Mouse (Mus musculus): ENCODE results near the gene Eef1b2. TPM values are rescaled to one million over a fixed set of nuclear protein-coding genes. Genes with fewer than 3 reads are reported as not detected.

Gene Eef1b2
- polyA plus RNA-seq, 1 experiment from 2014 or later = 599 TPM

DNA sequence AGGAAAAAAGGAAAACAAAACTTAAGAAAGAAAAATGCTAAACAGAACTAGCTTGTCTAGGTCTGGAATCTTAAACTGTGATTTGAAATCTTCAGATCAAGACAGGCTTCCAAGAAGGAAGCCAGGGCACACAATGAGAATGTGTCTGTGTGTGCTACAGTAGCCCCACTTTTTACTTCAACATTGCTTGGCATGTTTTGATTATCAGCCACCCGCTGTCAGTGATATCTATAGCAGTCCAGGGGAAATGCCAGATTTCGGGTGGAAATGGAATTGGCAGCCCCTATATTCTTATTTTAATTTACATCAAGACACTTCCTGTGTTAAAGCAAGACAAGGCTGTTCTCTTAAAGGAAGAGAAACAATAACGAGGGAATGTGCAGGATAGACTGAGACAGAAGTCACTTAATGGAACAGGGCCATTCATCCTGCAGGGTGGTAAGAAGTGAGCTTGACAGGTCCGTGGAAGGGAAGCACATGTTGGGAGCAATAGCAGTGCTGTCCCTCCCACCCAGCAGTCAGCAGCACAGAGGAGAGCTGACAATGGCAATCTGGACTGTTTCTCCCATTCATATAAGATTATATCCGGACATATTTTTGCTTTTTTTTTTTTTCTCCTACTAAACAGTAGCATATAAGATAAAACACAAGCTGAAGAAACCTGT is 19.4 kb downstream of the Eef1b2 start:
- no peak for ATAC-seq (ENCODE audit: insufficient read depth, low FRiP score, low read depth)

GRCm38 (mm10) chr1:63199387-63199786 is 22.8 kb downstream of the Eef1b2 start:
- H3K9ac ChIP-seq = no peak overlapping the region
- no peaks in the 10 kb centered on the region for H3K4me1 ChIP-seq
- H3K36me3 ChIP-seq = no peaks in the 10 kb centered on the region
- H3K4me3 ChIP-seq (replicated peaks) = no peak overlapping the region
- 81% methylated on average over 6 of the region's 6 CpGs for WGBS
- no peaks in the 10 kb centered on the region for H3K9me3 ChIP-seq
- H3K27ac ChIP-seq = no peak overlapping the region
- no peaks in the 10 kb centered on the region for H3K27me3 ChIP-seq (replicated peaks)
- ATAC-seq (ENCODE audit: insufficient read depth, low FRiP score, low read depth) = no peak
- H3K4me2 ChIP-seq = no peak overlapping the region

More for the DNA sequence above, 19.4 kb downstream of the Eef1b2 start:
- no peak overlapping the region for H3K4me3 ChIP-seq (replicated peaks)
- no peaks in the 10 kb centered on the region for H3K4me1 ChIP-seq
- H3K27me3 ChIP-seq (replicated peaks) = no peaks in the 10 kb centered on the region
- H3K9ac ChIP-seq = no peak overlapping the region
- no peak overlapping the region for H3K4me2 ChIP-seq
- peak overlapping the region; percentile 44; the same call in 1 of the 2 replicates for H3K27ac ChIP-seq
- no peaks in the 10 kb centered on the region for H3K36me3 ChIP-seq
- no peaks in the 10 kb centered on the region for H3K9me3 ChIP-seq
- 34% methylated on average over 5 of the region's 5 CpGs for WGBS

GRCm38 (mm10) chr1:63200322-63200721 is 23.7 kb downstream of the Eef1b2 start:
- ATAC-seq (ENCODE audit: insufficient read depth, low FRiP score, low read depth) = no peak
- no peaks in the 10 kb centered on the region for H3K27me3 ChIP-seq (replicated peaks)
- WGBS = 93% methylated on average over 18 of the region's 18 CpGs
- H3K9ac ChIP-seq = no peak overlapping the region
- no peaks in the 10 kb centered on the region for H3K9me3 ChIP-seq
- H3K36me3 ChIP-seq = no peaks in the 10 kb centered on the region
- H3K4me3 ChIP-seq (replicated peaks) = no peak overlapping the region
- H3K4me2 ChIP-seq = no peak overlapping the region
- H3K4me1 ChIP-seq = no peaks in the 10 kb centered on the region
- H3K27ac ChIP-seq = no peak overlapping the region

DNA sequence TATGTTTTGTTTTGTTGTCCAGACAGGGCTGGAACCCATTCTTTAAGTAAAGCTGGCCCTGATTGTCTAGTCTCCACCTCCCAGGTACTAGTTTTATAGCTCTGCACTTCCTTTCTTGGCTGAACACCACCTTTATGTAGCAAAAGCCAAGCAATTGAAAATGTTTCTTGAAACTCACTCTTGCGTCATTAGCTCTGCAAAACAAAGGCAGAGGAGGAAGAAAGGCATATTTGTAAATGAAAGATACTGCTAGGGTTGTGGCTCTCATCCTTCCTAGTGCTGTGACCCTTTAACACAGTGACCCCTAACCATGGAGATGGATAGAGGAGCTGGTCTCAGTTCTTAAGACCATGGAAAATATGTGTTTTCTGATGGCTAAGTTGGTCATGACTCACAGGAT is 25.0 kb downstream of the Eef1b2 start:
- Histone ChIP-seq H3K27me3 (replicated peaks) (no peaks in the 10 kb centered on the region), H3K4me1 (no peaks in the 10 kb centered on the region), H3K9me3 (no peaks in the 10 kb centered on the region), H3K27ac (no peak overlapping the region), H3K4me2 (no peak overlapping the region), H3K36me3 (no peaks in the 10 kb centered on the region), H3K4me3 (replicated peaks) (no peak overlapping the region), H3K9ac (no peak overlapping the region)
- ATAC-seq (ENCODE audit: insufficient read depth, low FRiP score, low read depth) = no peak
- 91% methylated on average over 1 of the region's 1 CpGs for WGBS

GRCm38 (mm10) chr1:63203471-63203870 is 26.8 kb downstream of the Eef1b2 start:
- H3K9me3 ChIP-seq = no peaks in the 10 kb centered on the region
- H3K27ac ChIP-seq = no peak overlapping the region
- no peak overlapping the region for H3K4me2 ChIP-seq
- 89% methylated on average over 1 of the region's 1 CpGs for whole genome bisulfite sequencing
- no peak overlapping the region for H3K9ac ChIP-seq
- no peaks in the 10 kb centered on the region for H3K27me3 ChIP-seq (replicated peaks)
- H3K36me3 ChIP-seq = no peaks in the 10 kb centered on the region
- ATAC-seq (ENCODE audit: insufficient read depth, low FRiP score, low read depth) = no peak
- no peaks in the 10 kb centered on the region for H3K4me1 ChIP-seq
- H3K4me3 ChIP-seq (replicated peaks) = no peak overlapping the region

GRCm38 (mm10) chr1:63203950-63204659 is 27.5 kb downstream of the Eef1b2 start:
- Histone ChIP-seq H3K9me3 (no peaks in the 10 kb centered on the region), H3K4me1 (no peaks in the 10 kb centered on the region), H3K4me3 (replicated peaks) (no peak overlapping the region), H3K36me3 (no peaks in the 10 kb centered on the region), H3K27ac (no peak overlapping the region), H3K9ac (no peak overlapping the region), H3K27me3 (replicated peaks) (no peaks in the 10 kb centered on the region), H3K4me2 (no peak overlapping the region)
- peak; percentile 22; the same call in 1 of the 2 replicates for ATAC-seq (ENCODE audit: insufficient read depth, low FRiP score, low read depth)
- WGBS = 12% methylated on average over 7 of the region's 7 CpGs

DNA sequence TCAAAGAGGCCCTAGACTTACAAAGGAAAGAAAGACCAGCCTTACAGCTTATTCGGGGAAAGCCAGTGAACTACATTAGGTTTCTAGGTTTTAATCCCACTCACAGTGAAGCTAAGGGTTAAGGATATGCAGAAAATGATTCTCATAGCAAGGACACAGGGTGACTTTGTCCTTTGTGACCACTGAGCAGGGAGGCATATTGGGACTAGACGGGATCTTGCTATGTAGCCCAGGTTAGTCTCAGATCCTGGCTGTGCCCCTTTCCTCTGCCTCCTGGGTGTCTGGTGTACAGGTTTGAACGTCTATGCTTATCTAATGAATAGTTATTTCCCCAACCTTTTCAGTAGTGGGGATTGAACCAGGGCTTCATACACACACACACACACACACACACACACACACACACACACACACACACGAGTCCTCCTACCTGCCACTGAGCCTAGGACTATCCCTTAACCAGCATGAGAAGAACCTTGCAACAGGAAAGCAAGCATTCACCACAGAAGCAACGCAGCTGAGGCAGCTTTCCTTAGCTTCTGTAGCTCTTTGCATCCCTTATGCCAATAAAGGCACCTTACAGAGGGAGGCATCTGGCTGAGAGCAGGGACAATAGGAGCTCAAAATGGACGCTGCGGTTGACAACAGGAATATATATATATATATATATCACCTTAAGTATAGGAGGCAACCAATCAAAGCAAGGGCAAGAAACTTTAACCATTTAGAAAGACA is 28.2 kb downstream of the Eef1b2 start:
- 34% methylated on average over 7 of the region's 7 CpGs for WGBS
- Histone ChIP-seq H3K4me2 (no peak overlapping the region), H3K36me3 (no peaks in the 10 kb centered on the region), H3K27me3 (replicated peaks) (no peaks in the 10 kb centered on the region), H3K9me3 (no peaks in the 10 kb centered on the region), H3K27ac (no peak overlapping the region), H3K4me1 (no peaks in the 10 kb centered on the region), H3K9ac (no peak overlapping the region), H3K4me3 (replicated peaks) (no peak overlapping the region)
- no peak for ATAC-seq (ENCODE audit: insufficient read depth, low FRiP score, low read depth)

GRCm38 (mm10) chr1:63207607-63208006 is 31.0 kb downstream of the Eef1b2 start:
- ATAC-seq (ENCODE audit: insufficient read depth, low FRiP score, low read depth) = no peak
- Histone ChIP-seq H3K4me2 (no peak overlapping the region), H3K36me3 (no peaks in the 10 kb centered on the region), H3K27ac (no peak overlapping the region), H3K4me1 (no peaks in the 10 kb centered on the region), H3K9me3 (no peaks in the 10 kb centered on the region), H3K27me3 (replicated peaks) (no peaks in the 10 kb centered on the region), H3K4me3 (replicated peaks) (no peak overlapping the region), H3K9ac (no peak overlapping the region)
- WGBS = 73% methylated on average over 3 of the region's 3 CpGs

DNA sequence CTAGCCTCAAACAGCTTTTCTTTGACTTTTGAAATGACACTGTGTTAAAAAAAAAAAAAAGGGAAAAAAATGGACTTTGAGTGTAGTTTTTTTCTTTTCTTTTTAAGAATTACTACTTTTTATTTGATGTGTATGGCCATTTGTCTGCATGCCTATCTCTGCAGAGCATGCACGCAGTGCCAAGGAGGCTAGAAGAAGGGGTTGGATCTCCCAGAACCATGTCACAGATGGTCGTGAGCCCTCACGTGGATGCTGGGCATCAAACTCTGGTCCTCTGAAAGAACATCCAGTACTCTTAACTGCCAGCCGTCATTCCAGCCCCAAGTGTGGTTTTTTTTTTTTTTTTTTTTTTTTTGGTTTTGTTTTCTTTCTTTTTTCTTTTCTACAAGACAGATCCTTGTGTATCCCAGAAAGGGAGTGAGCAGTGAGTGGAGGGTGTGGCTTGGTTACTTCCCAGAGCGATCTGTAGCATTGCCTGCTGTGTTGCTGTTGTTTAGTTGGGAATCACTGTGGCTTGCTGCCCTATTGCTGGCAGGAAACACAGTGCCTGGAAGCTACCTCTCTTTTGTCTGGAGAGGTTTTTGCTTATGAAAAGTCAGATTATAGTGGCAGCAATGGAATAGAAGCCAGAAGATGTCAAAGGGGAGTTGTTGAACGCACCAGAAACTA is 33.4 kb downstream of the Eef1b2 start:
- WGBS = 41% methylated on average over 6 of the region's 6 CpGs

GRCm38 (mm10) chr1:63213478-63214270 is 37.0 kb downstream of the Eef1b2 start:
- no peaks in the 10 kb centered on the region for H3K36me3 ChIP-seq
- WGBS = 27% methylated on average over 22 of the region's 22 CpGs
- no peak overlapping the region for H3K27ac ChIP-seq
- no peak overlapping the region for H3K4me3 ChIP-seq (replicated peaks)
- H3K9ac ChIP-seq = no peak overlapping the region
- H3K4me2 ChIP-seq = peak overlapping the region; percentile 27; the same call in 1 of the 2 replicates
- no peak for ATAC-seq (ENCODE audit: insufficient read depth, low FRiP score, low read depth)
- H3K4me1 ChIP-seq = 0 out of 2 replicates have a peak, but pooled peaks cover 2% of the 10 kb centered on the region
- H3K27me3 ChIP-seq (replicated peaks) = 0 out of 2 replicates have a peak, but pooled peaks cover 5% of the 10 kb centered on the region
- no peaks in the 10 kb centered on the region for H3K9me3 ChIP-seq

More for the DNA sequence above, 33.4 kb downstream of the Eef1b2 start:
- Histone ChIP-seq H3K36me3 (no peaks in the 10 kb centered on the region), H3K9me3 (no peaks in the 10 kb centered on the region), H3K4me1 (0 out of 2 replicates have a peak, but pooled peaks cover 2% of the 10 kb centered on the region), H3K27ac (no peak overlapping the region), H3K4me3 (replicated peaks) (no peak overlapping the region), H3K4me2 (no peak overlapping the region), H3K27me3 (replicated peaks) (0 out of 2 replicates have a peak, but pooled peaks cover 5% of the 10 kb centered on the region), H3K9ac (no peak overlapping the region)
- ATAC-seq (ENCODE audit: insufficient read depth, low FRiP score, low read depth) = no peak

DNA sequence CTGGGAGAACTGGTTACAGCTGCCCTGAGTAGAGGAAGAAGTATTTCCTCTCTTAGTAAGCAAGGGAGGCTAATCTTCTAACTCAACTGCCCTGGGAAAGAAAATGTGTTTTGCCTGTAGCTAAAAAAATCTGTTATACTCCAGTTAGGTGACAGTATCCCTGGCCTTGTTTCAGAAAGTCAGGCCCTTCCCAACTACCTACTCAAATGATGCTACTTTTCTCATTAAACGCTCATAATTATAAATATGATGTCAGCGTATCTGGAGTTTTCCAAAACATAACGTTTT is 37.6 kb downstream of the Eef1b2 start, which contains the start of gene Gpr1:
Gene Gpr1, minus strand, starts transcription at position 273 of the 288 bp plus-strand sequence.
- Histone ChIP-seq H3K9ac (no peak within 1 kb of the TSS), H3K4me2 (peak within 1 kb of the TSS; percentile 27; the same call in 1 of the 2 replicates)

More for the DNA sequence above, 37.6 kb downstream of the Eef1b2 start, which contains the start of gene Gpr1:
- H3K36me3 ChIP-seq = no peaks in the 10 kb centered on the region
- no peak for ATAC-seq (ENCODE audit: insufficient read depth, low FRiP score, low read depth)
- H3K27ac ChIP-seq = no peak within 1 kb of the TSS
- 35% methylated on average over 3 of the region's 3 CpGs for WGBS
- no peak within 1 kb of the TSS for H3K4me3 ChIP-seq (replicated peaks)
- H3K4me1 ChIP-seq = 0 out of 2 replicates have a peak, but pooled peaks cover 2% of the 10 kb centered on the region
- H3K9me3 ChIP-seq = no peaks in the 10 kb centered on the region
- 0 out of 2 replicates have a peak, but pooled peaks cover 5% of the 10 kb centered on the region for H3K27me3 ChIP-seq (replicated peaks)
